Mouse (Mus musculus) stomach, embryonic 14.5 days (tissue): ENCODE results near the gene Fgfr1op2. TPM values are rescaled to one million over a fixed set of nuclear protein-coding genes. Genes with fewer than 3 reads are reported as not detected.

Experiments
- ATAC-seq: fragments of 200-750 bp; cut with Nextera tagmentation; 2 replicates; pipeline ENCODE4 v1.8.0; 2017; ENCODE audit warnings: low read depth, moderate TSS enrichment; ENCODE audit not compliant: insufficient number of reproducible peaks, insufficient read depth, low FRiP score
- H3K27ac ChIP-seq: fragments of 300-500 bp; sonication (generic); 2 replicates; pipeline ENCODE4 v1.5.1; 2014; ENCODE audit warnings: mild to moderate bottlenecking, low read length, moderate library complexity, mixed read lengths
- H3K27me3 ChIP-seq: fragments of 300-500 bp; sonication (generic); 2 replicates; pipeline ENCODE4 v1.6.1; 2014; ENCODE audit warnings: low read length, control low read depth, mixed read lengths; ENCODE audit not compliant: control insufficient read depth, insufficient read depth
- H3K36me3 ChIP-seq: fragments of 300-500 bp; sonication (generic); 2 replicates; pipeline ENCODE4 v1.6.1; 2014; ENCODE audit warnings: mild to moderate bottlenecking, control low read depth, low read length, moderate library complexity, mixed read lengths; ENCODE audit not compliant: control insufficient read depth, insufficient read depth
- H3K4me1 ChIP-seq: fragments of 300-500 bp; sonication (generic); 2 replicates; pipeline ENCODE4 v1.6.1; 2014; ENCODE audit warnings: low read length, control low read depth, mixed read lengths; ENCODE audit not compliant: control insufficient read depth, insufficient read depth
- H3K4me2 ChIP-seq: fragments of 300-500 bp; sonication (generic); replicated peaks from 2 replicates; pipeline ENCODE4 v1.6.1; 2014; ENCODE audit warnings: low read depth, low read length, control low read depth
- H3K4me3 ChIP-seq: fragments of 300-500 bp; sonication (generic); 2 replicates; pipeline ENCODE4 v1.5.1; 2014; ENCODE audit warnings: low read depth, low read length, control low read depth
- H3K9ac ChIP-seq: fragments of 300-500 bp; sonication (generic); replicated peaks from 2 replicates; pipeline ENCODE4 v1.6.1; 2014; ENCODE audit warnings: low read depth, mild to moderate bottlenecking, control low read depth, low read length, moderate library complexity, mixed read lengths
- H3K9me3 ChIP-seq: fragments of 300-500 bp; sonication (generic); 2 replicates; pipeline ENCODE4 v1.6.1; 2016; ENCODE audit warnings: low read depth, low read length, control low read depth; ENCODE audit not compliant: control insufficient read depth
- WGBS: fragments of 180-500 bp; shearing (Covaris S2); extraction: QIAGEN DNeasy Blood & Tissue Kit; methylation state at CpG from one replicate; pipeline ENCODE4 v1.1.7; 2014; 5-methylcytosine and 5-hydroxymethylcytosine counted together
- polyA plus RNA-seq: library from polyadenylated mRNA; unstranded; fragments of >200 nt; fragmentation: Nextera tagmentation; extraction: Ambion mirVana; gene quantifications from 2 replicates; pipeline ENCODE4 v1.2.1, GENCODE M21; 2014

Gene Fgfr1op2
- polyA plus RNA-seq, 1 experiment from 2014 or later = 105 TPM

DNA sequence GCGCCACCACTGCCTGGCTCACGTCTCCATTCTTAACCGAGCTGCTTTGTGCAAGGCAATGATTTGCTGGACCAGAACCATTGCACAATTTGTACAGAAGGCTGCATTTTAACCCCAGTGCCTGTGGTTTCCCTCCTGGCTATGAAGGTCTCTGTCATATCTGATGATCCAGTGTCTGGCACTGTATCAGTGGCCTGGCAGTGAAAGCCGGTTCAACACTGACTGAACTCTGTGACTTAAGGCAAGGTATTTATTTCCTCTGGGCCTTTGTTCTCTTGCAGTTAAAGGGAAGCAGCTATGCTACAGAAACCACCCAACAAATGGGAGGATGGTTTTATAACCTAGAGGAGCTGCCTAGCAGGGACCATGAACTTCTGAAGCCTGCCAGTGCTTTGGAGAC is 54.0 kb downstream of the Fgfr1op2 start:
- H3K36me3 ChIP-seq = no peaks in the 10 kb centered on the region
- H3K9ac ChIP-seq = no peak overlapping the region
- no peak overlapping the region for H3K4me3 ChIP-seq
- H3K4me1 ChIP-seq = peaks cover 11% of the 10 kb centered on the region; the same call in 1 of the 2 replicates
- no peaks in the 10 kb centered on the region for H3K27me3 ChIP-seq
- no peak for ATAC-seq
- H3K27ac ChIP-seq = no peak overlapping the region
- no peaks in the 10 kb centered on the region for H3K9me3 ChIP-seq
- WGBS = 89% methylated on average over 4 of the region's 4 CpGs
- H3K4me2 ChIP-seq = no peak overlapping the region

DNA sequence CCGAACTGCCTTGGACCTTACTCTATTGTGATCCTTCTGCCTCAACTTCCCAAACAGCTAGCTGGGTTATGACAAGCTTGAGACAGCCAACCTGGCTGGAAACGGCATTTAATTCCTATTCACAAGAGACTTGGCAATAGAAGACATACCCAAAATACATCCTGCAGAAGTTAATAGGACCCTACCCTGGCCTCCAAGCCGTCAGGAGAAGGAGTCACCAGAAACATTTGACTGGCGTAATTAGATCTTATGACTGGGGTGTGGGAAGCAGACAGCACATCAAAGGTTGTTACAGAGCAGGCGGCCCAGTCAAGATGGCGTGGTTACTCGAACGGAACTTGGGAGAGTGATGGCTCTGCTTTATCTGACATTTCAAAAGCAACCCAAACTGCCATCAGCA is 54.8 kb downstream of the Fgfr1op2 start:
- ATAC-seq = no peak
- Histone ChIP-seq H3K9me3 (no peaks in the 10 kb centered on the region), H3K9ac (no peak overlapping the region), H3K27me3 (no peaks in the 10 kb centered on the region), H3K4me1 (peaks cover 11% of the 10 kb centered on the region; the same call in 1 of the 2 replicates), H3K4me3 (no peak overlapping the region), H3K36me3 (no peaks in the 10 kb centered on the region), H3K4me2 (no peak overlapping the region), H3K27ac (no peak overlapping the region)
- 74% methylated on average over 8 of the region's 8 CpGs for WGBS

DNA sequence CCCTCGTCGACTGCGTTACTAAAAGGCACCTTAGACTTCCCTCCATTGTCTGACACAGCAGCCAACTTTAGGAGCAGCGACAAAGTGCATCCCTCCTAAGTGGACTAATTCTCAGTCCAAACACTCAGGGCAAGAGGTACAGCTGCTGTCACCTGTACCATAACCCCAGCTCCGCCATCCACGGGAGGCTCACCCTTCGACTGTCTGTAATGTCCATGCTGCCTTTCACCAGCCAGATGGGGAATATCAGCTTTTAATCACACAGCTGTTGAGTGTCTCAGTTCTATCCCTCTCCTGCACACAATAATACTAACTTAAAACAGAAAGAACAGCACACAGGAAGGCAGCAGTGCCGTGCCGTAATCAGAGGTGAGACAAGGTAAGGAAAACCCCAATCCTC is 55.4 kb downstream of the Fgfr1op2 start:
- Histone ChIP-seq H3K4me2 (peak overlapping the region; percentile 70; the same call in 1 of the 2 replicates), H3K9ac (no peak overlapping the region), H3K9me3 (no peaks in the 10 kb centered on the region), H3K4me1 (peaks cover 11% of the 10 kb centered on the region; the same call in 1 of the 2 replicates), H3K36me3 (no peaks in the 10 kb centered on the region), H3K27ac (no peak overlapping the region), H3K27me3 (no peaks in the 10 kb centered on the region), H3K4me3 (no peak overlapping the region)
- no peak for ATAC-seq
- 47% methylated on average over 9 of the region's 9 CpGs for WGBS

DNA sequence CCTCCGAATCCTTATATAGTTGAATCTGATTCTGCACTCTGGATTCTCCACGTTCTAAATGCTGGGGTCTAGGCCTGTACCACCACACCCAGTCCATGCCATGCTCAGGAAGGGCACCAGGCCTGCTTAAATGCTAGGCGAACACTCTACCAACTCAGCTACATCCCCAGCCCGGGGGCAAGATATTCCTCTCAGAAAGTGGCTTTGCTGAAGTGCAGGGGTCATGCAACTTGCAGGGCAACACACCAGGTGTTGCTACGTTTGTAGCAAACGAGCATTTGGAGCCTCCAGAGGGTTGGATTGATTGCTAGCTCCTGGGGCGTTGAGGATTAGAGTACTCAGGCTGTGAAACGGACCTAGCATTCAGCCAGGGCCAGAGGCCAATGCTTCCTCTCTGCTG is 56.1 kb downstream of the Fgfr1op2 start:
- no peaks in the 10 kb centered on the region for H3K9me3 ChIP-seq
- peak overlapping the region; percentile 70 for H3K4me2 ChIP-seq
- no peaks in the 10 kb centered on the region for H3K27me3 ChIP-seq
- no peak for ATAC-seq
- H3K4me1 ChIP-seq = peaks cover 11% of the 10 kb centered on the region; the same call in 1 of the 2 replicates
- H3K36me3 ChIP-seq = no peaks in the 10 kb centered on the region
- H3K9ac ChIP-seq = no peak overlapping the region
- H3K4me3 ChIP-seq = no peak overlapping the region; the same call in 1 of the 2 replicates
- no peak overlapping the region for H3K27ac ChIP-seq
- 46% methylated on average over 8 of the region's 8 CpGs for WGBS

DNA sequence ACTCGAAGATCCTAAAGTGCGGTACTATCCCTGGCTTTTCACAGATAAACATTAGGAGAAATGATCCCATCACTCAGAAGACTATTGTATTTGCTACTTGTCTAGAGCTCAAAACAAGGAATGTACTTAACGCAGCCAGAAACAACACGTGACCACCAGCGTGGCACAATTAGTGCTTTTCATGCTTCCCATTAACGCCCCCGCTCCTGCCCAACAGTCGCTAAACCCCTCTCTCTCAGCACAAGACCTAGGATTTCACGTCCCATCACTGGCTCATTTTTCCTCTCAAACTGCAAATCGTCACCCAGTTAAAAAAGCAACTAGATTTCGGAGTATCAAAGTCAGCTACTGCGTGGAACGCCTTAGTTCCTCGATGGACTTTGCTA is 56.6 kb downstream of the Fgfr1op2 start:
- Histone ChIP-seq H3K36me3 (no peaks in the 10 kb centered on the region), H3K27ac (peak overlapping the region; percentile 82; the same call in 1 of the 2 replicates), H3K27me3 (no peaks in the 10 kb centered on the region), H3K9me3 (no peaks in the 10 kb centered on the region), H3K4me3 (peak overlapping the region; percentile 71), H3K9ac (peak overlapping the region; percentile 61), H3K4me1 (peaks cover 11% of the 10 kb centered on the region; the same call in 1 of the 2 replicates), H3K4me2 (peak overlapping the region; percentile 70)
- ATAC-seq = no peak
- WGBS = 10% methylated on average over 14 of the region's 14 CpGs

DNA sequence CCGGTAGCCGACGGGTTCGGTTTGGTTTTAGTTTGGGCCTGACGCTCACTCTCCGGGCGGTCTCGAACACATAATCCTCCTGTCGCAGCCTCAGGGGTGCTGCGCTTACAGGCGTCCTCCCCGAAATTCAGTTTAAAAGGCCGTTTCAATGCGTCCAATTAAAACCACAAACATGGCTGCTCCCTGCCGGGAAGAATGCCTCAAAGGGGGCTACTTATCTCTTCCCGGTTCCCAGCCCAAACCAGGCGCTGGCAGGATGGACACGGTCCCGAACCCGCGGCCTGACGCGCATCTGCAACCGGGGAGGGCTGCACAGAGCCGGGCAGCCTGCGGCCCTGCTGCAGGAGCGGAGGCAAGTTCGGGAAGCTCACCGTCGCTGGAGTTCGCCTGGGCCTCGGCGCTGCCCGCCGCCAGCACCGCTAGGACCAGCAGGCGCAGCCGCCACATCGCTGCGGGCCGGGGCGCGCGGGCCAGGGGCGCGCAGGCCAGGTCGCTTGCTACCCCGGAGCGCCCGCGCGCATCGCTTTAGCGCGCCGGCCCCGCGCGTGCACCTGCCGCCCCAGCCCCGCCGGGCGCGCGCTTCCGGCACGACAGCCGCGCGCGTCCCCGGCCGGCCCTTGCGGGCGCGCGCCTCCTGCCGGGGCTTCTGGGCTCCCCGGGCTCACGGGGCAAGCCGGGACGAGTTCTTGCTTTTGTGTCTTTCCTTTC is 57.2 kb downstream of the Fgfr1op2 start:
- H3K36me3 ChIP-seq = no peaks in the 10 kb centered on the region
- no peaks in the 10 kb centered on the region for H3K27me3 ChIP-seq
- H3K9me3 ChIP-seq = no peaks in the 10 kb centered on the region
- H3K4me2 ChIP-seq = peak overlapping the region; percentile 70
- H3K27ac ChIP-seq = peak overlapping the region; percentile 82
- peaks cover 11% of the 10 kb centered on the region; the same call in 1 of the 2 replicates for H3K4me1 ChIP-seq
- WGBS = 1% methylated on average over 72 of the region's 82 CpGs
- peak overlapping the region; percentile 61 for H3K9ac ChIP-seq
- ATAC-seq = peak; percentile 91
- peak overlapping the region; percentile 71 for H3K4me3 ChIP-seq

DNA sequence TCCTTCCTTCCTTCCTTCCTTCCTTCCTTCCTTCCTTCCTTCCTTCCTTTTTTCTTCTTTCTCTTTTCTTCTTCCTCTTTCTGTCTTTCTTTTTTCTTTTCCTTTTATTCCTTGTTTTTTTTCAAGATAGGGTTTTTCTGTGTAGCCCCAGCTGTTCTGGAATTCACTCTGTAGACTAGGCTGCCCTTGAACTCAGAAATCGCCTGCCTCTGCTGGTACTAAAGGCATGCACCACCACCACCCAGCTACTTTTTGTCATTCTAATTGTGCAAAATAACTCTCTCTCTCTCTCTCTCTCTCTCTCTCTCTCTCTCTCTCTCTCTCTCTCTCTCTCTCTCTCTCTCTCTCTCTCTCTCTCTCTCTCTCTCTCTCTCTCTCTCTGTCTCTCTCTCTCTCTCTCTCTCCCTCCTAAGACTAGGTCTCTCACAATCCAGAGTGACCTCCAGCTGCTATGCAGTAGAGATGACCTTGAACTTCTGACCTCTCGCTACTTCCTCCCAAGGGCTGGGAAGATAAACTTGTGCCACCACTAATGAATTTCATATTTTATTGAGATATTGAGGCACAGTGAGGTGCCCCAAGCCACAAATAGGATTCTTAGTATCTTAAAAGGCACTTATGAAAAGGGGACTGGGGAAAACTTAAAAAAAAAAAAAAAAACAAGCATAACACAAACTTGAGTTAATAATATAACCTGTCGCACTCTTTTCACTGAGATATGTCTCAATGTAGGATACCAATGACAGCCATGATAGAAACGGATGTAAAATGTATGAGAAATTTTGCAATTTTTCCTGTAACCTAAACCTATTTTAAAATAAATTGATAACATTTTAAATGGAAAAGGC is 58.0 kb downstream of the Fgfr1op2 start:
- Histone ChIP-seq H3K27me3 (no peaks in the 10 kb centered on the region), H3K9me3 (no peaks in the 10 kb centered on the region), H3K4me3 (peak overlapping the region; percentile 71; the same call in 1 of the 2 replicates), H3K9ac (no peak overlapping the region), H3K27ac (no peak overlapping the region), H3K4me1 (peaks cover 11% of the 10 kb centered on the region; the same call in 1 of the 2 replicates), H3K4me2 (peak overlapping the region; percentile 70; the same call in 1 of the 2 replicates), H3K36me3 (no peaks in the 10 kb centered on the region)
- ATAC-seq = no peak
- WGBS = 57% methylated on average over 4 of the region's 4 CpGs

DNA sequence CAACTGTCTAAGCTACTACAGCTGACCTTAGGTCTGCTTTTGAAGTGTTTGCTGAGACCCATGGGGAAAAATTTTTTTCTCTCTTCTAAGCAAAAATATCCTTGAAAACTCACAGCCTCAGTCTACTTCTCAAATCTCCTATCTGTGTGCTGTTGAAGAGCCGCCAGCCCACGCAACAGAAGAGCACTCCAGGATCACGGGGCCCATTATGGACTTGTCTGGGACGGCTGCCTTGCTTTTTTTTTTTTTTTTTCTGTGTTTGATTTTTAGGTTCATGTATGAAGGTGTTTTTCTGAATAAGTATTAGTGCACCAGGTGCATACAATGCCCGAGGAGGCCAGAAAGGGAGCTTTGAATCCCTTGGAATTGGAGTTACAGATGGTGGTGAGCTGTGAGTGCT is 59.5 kb downstream of the Fgfr1op2 start:
- Histone ChIP-seq H3K4me3 (no peak overlapping the region), H3K27me3 (no peaks in the 10 kb centered on the region), H3K9me3 (no peaks in the 10 kb centered on the region), H3K36me3 (no peaks in the 10 kb centered on the region), H3K4me2 (no peak overlapping the region), H3K27ac (no peak overlapping the region), H3K9ac (no peak overlapping the region), H3K4me1 (peaks cover 11% of the 10 kb centered on the region; the same call in 1 of the 2 replicates)
- ATAC-seq = no peak
- WGBS = 86% methylated on average over 5 of the region's 5 CpGs
